Mouse (Mus musculus) liver, postnatal 0 days (tissue): ENCODE measurements at regions not wholly inside any gene's neighbourhood (a gene's known extent, or its start where the extent isn't known, plus 50 kb on each side); places are given as distances from the start of the nearest gene placed in this dataset.

ENCODE experiments used
- CTCF ChIP-seq: sonication (generic); IDR thresholded peaks from 2 replicates; pipeline ENCODE4 v1.5.1; 2016; ENCODE audit warnings: antibody characterized with exemption, low read depth
- EP300 ChIP-seq: IDR thresholded peaks from 2 replicates; pipeline ENCODE4 v1.6.1; 2016; ENCODE audit warnings: antibody characterized with exemption, low read depth, mild to moderate bottlenecking

DNA sequence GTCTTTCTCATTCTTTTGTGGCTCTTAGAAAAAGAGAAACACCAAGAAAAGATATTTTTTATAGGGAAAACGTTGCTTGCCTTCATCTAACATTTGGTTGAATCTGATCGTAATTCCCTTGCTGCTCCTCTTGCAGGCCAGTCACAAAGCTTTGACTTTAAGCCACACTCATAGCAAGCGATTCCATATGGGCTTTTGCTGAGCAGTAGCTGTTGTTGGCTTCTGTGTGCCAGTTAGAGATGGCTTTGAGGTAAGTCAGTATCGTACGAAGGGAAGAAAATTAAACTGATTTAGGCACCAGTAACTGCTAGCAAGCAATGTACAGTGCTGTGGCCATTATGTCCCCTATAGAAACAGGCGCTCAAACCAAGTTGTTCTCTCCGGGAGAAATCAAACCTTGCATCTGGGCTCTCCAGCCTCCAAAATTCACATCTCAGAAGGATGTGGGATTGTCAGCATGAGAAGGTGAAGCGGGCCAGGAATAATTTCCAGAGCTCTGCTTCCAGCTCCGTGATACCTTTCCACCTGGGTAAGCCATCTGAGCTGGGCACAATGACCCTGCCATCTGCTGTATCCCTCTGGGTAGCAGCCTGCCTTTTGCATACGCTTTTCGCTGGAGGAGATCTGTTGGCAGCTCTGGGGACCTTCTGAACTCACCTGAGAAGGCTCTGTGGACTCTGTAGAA lies 227.8 kb downstream of the 9330182O14Rik start:
- TF ChIP-seq CTCF = no peak
- TF ChIP-seq EP300 = no peak
